Mouse (Mus musculus) spleen, adult 2 months (tissue): ENCODE measurements around the gene Selenos. TPM values are rescaled to one million over a fixed set of nuclear protein-coding genes. Genes with fewer than 3 reads are reported as not detected.
A peak's percentile ranks its signal among the peaks of the same experiment; 100 is the strongest.

Experiments
- DNase-seq, 2 experiments: peaks; one replicate each; pipeline versions ENCODE4 v3.0.0 to v3.0.0-alpha.2; 2012 to 2021; ENCODE audit warnings: low spot score in 2 of 2, low read depth in 1 of 2
- H3K27ac ChIP-seq: fragments of 200-500 bp; 2 replicates; pipeline ENCODE4 v1.5.1; 2012; ENCODE audit warnings: low read length, inconsistent platforms; ENCODE audit not compliant: insufficient read depth
- H3K27me3 ChIP-seq: fragments of 200-500 bp; 2 replicates; pipeline ENCODE4 v1.6.1; 2012; ENCODE audit warnings: mild to moderate bottlenecking, moderate library complexity, low read length, inconsistent platforms; ENCODE audit not compliant: control insufficient read depth, insufficient read depth
- H3K36me3 ChIP-seq: fragments of 200-500 bp; 2 replicates; pipeline ENCODE4 v1.6.1; 2012; ENCODE audit warnings: mild to moderate bottlenecking, low read length, inconsistent platforms; ENCODE audit not compliant: control insufficient read depth, insufficient read depth
- H3K4me1 ChIP-seq: fragments of 200-500 bp; 2 replicates; pipeline ENCODE4 v1.6.1; 2011; ENCODE audit warnings: inconsistent platforms; ENCODE audit not compliant: control insufficient read depth, insufficient read depth, insufficient read length
- H3K4me3 ChIP-seq: fragments of 200-500 bp; 2 replicates; pipeline ENCODE4 v1.5.1; 2011; ENCODE audit warnings: mild to moderate bottlenecking, inconsistent platforms; ENCODE audit not compliant: insufficient read depth, insufficient read length; ENCODE audit errors: extremely low read depth
- CTCF ChIP-seq: fragments of 200-500 bp; IDR thresholded peaks from 2 replicates; pipeline ENCODE4 v1.5.1; 2011; ENCODE audit warnings: mild to moderate bottlenecking, inconsistent platforms; ENCODE audit not compliant: insufficient read depth, insufficient read length, insufficient replicate concordance; ENCODE audit errors: extremely low read depth
- POLR2A ChIP-seq: fragments of 200-500 bp; IDR thresholded peaks from 2 replicates; pipeline ENCODE4 v1.6.1; 2011; ENCODE audit warnings: low read depth, low read length, inconsistent platforms
- WGBS: fragments of 180-500 bp; shearing (Covaris S2); methylation state at CpG from one replicate; pipeline ENCODE4 v1.1.7; 2018; 5-methylcytosine and 5-hydroxymethylcytosine counted together
- polyA plus RNA-seq: library from polyadenylated mRNA; depleted of rRNA; stranded (reverse); fragments of >200 nt; gene quantifications from 2 replicates; pipeline ENCODE4 v1.2.3, GENCODE M21; 2012

Gene Selenos
- polyA plus RNA-seq, 1 experiment: 63.7 TPM

DNA sequence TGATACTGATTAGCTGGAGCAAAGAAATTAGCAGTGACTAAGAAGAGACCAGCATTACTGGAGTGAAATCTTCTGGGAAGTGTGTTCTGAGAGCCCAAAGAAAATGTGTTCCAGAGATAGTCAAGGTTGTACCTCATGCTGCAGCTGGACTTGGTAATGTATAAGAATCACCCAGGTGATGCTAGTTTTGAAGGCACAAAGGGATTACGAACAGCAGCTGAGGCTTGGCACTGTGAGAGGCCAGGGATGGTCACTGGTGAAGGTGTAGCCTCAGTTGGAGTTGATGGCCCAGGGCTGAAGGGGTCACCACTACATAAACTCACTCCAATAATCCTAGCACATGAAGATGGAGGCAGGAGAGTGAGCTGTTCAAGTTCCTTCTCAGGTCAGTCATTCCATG is 20.7 kb upstream of the Selenos start, which contains the start of gene Snrpa1:
TSS of gene Snrpa1 (plus strand) at position 301 of the 400 bp plus-strand sequence.
- WGBS: 79% methylated on average over 1 of the region's 1 CpGs
- Histone ChIP-seq H3K27ac (no peak within 1 kb of the TSS), H3K27me3 (no peaks in the 10 kb centered on the region), H3K36me3 (0 out of 2 replicates have a peak, but pooled peaks cover 2% of the 10 kb centered on the region), H3K4me1 (peaks cover 4% of the 10 kb centered on the region; the same call in 1 of the 2 replicates), H3K4me3 (peak within 1 kb of the TSS; percentile 90)
- no peak for DNase-seq
- TF ChIP-seq POLR2A: no peak
- TF ChIP-seq CTCF: no peak

DNA sequence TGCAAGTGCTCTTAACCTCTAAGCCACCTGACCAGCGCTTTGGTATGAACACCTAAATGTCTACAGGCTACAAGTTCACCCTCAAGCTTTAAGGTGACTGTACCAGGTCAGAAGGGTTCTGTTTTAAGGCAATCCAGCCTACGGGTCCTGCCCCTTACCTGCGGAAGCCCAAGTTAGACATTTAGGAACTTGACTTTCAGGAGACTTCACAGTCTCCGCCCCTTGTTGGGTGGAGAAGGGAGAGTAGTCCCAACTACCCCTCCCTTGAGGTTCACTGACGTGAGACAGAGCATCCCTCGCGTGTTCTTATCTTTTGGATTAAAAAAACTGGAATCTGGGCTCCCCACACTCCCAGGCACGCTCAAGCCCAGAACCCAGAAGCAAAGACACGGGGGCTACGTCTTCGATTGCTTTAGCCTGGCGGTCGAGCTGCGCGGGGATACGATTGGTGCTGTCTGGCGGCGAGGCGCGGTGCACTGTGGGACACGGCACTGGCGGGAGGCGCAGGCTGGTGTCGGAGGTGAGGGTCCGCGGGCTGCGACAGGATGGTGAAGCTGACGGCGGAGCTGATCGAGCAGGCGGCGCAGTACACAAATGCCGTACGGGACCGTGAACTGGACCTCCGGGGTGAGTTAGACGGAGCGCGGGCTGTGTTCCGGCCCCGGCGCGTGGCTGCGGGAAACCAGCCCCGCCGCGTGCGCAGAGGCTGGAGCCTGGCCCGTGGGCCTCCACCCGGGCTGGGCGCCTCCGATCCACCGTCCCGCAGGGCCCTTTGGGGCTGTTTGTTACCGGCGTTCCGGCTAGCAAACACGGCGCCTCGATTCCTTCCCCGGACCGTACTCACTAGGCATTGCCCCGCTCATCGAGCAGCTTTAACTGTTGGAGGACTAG is 19.1 kb upstream of the Selenos start:
- WGBS: under 1% methylated on average over 63 of the region's 64 CpGs
- peak; percentile 57 to 82 for DNase-seq
- H3K4me1 ChIP-seq: peaks cover 4% of the 10 kb centered on the region; the same call in 1 of the 2 replicates
- peak overlapping the region; percentile 90 for H3K4me3 ChIP-seq
- no peaks in the 10 kb centered on the region for H3K27me3 ChIP-seq
- TF ChIP-seq CTCF (no peak), POLR2A (peak; percentile 81)
- peaks cover 8% of the 10 kb centered on the region for H3K36me3 ChIP-seq
- H3K27ac ChIP-seq: peak overlapping the region; percentile 53

DNA sequence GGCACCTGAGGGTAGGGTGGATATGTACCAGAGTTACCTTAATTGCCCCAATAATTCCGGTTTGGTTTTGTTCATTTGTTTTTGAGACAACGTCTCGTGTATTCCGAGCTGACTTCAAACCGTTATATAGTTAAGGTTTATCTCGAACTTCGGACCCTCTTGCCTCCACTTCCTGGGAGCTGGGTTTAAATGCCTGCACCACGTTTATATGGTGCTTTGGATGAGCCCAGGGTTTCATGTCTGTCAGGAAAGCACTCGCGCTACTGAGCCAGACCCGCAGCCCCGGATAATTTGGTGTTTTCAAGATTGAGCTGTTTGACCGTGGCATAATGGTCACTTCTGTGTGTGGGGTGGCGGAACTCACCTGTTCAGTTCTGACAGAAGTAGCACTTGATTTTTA is 18.4 kb upstream of the Selenos start:
- Histone ChIP-seq H3K36me3 (peaks cover 11% of the 10 kb centered on the region), H3K27ac (no peak overlapping the region), H3K27me3 (no peaks in the 10 kb centered on the region), H3K4me1 (peaks cover 4% of the 10 kb centered on the region; the same call in 1 of the 2 replicates), H3K4me3 (peak overlapping the region; percentile 90)
- 1% methylated on average over 14 of the region's 14 CpGs for WGBS
- TF ChIP-seq POLR2A (no peak), CTCF (no peak)
- no peak for DNase-seq

DNA sequence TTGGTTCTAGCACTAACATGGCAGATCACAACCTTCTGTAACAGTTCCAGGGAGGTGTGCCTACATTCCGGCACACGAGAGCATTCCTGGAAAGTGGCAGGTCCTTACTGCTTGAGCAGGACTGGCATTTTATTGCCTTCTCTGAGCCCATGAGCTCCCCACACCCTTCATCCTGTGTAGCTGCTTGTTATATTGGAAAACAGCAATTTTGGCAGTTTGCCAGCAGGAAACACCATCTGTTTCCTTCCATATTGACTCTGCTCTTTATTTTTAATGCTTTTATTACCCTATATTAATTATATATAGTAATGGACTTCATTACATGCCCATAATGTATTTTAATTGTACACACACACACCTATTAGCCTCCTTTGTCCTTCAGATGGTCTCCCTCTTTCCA is 3.0 kb upstream of the Selenos start:
- 92% methylated on average over 2 of the region's 2 CpGs for WGBS

DNA sequence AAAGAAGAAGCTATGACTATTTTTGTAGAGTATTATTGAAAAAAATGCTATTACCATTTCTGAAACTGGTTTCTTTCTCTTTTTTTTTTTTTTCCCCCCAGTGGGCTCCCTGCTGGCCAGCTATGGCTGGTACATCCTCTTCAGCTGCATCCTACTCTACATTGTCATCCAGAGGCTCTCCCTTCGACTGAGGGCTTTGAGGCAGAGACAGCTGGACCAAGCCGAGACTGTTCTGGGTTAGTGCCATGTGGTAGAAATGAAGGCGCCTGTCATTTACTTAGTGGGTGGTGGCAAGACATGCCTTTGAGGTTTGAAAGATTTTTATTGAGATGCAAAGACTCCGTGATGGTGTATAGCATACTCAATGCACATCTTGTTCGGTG is 773 bp downstream of the Selenos start:
- Histone ChIP-seq H3K36me3 (peaks cover 16% of the 10 kb centered on the region), H3K4me3 (peak overlapping the region; percentile 76; the same call in 1 of the 2 replicates), H3K27ac (no peak overlapping the region), H3K4me1 (peaks cover 4% of the 10 kb centered on the region), H3K27me3 (no peaks in the 10 kb centered on the region)
- WGBS: 44% methylated on average over 5 of the region's 5 CpGs
- TF ChIP-seq CTCF: no peak
- TF ChIP-seq POLR2A: no peak
- no peak for DNase-seq

More for the DNA sequence above, 3.0 kb upstream of the Selenos start:
- Histone ChIP-seq H3K4me3 (no peak overlapping the region), H3K36me3 (peaks cover 18% of the 10 kb centered on the region), H3K27ac (no peak overlapping the region), H3K27me3 (no peaks in the 10 kb centered on the region), H3K4me1 (peaks cover 4% of the 10 kb centered on the region)
- TF ChIP-seq POLR2A (no peak), CTCF (no peak)
- DNase-seq: no peak

DNA sequence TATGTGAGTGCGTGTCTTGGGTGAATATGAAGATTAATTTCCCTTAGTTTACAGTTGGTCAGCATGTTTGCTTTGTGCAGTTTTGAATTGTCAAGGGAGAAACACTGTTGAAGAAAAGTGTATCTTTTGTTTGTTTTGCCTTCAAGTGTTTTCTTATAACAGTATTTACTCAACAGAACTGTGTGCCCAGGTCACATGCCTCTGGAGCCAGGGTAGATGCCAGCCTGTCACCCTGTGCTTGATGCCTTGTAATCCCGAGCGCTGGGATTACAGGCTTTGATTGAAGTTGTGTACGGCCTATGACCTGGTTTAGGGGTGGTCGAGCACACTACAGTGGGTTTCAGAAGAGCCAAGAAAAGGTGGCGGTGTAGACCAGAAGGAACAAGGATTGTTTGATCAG is 4.3 kb downstream of the Selenos start:
- no peak for DNase-seq

More for the DNA sequence above, 4.3 kb downstream of the Selenos start:
- H3K36me3 ChIP-seq: peaks cover 40% of the 10 kb centered on the region
- no peak overlapping the region for H3K27ac ChIP-seq
- peaks cover 4% of the 10 kb centered on the region for H3K4me1 ChIP-seq
- no peak overlapping the region for H3K4me3 ChIP-seq
- no peaks in the 10 kb centered on the region for H3K27me3 ChIP-seq
- TF ChIP-seq POLR2A: no peak
- TF ChIP-seq CTCF: no peak
- 92% methylated on average over 6 of the region's 6 CpGs for WGBS
